Mouse (Mus musculus): ENCODE measurements around the gene Retreg1. TPM values are rescaled to one million over a fixed set of nuclear protein-coding genes. Genes with fewer than 3 reads are reported as not detected.

Gene Retreg1
- polyA plus RNA-seq, 1 experiment from 2014 or later = 44.9 TPM

- H3K79me2 ChIP-seq (ENCODE audit: inconsistent target) = peaks cover 87% of the 10 kb centered on the region
- peak overlapping the region; percentile 97 for H3K27ac ChIP-seq
- WGBS (ENCODE audit: missing documents) = 10% methylated on average over 11 of the region's 11 CpGs
- no peaks in the 10 kb centered on the region for H3K36me3 ChIP-seq (ENCODE audit: inconsistent target)
- H3K4me3 ChIP-seq (ENCODE audit: inconsistent target) = peak overlapping the region; percentile 15
These were observed 67.0 kb downstream of the Retreg1 start for GRCm38 (mm10) chr15:25909783-25910494.

- Histone ChIP-seq H3K79me2 (ENCODE audit: inconsistent target) (peaks cover 87% of the 10 kb centered on the region), H3K27ac (peak overlapping the region; percentile 97), H3K4me3 (ENCODE audit: inconsistent target) (peak overlapping the region; percentile 15), H3K36me3 (ENCODE audit: inconsistent target) (no peaks in the 10 kb centered on the region)
- WGBS (ENCODE audit: missing documents) = 6% methylated on average over 1 of the region's 1 CpGs
These were observed 67.5 kb downstream of the Retreg1 start for GRCm38 (mm10) chr15:25910495-25910865.

- Histone ChIP-seq H3K27ac (peak overlapping the region; percentile 97), H3K36me3 (ENCODE audit: inconsistent target) (no peaks in the 10 kb centered on the region), H3K4me3 (ENCODE audit: inconsistent target) (peak overlapping the region; percentile 15), H3K79me2 (ENCODE audit: inconsistent target) (peaks cover 86% of the 10 kb centered on the region)
- 19% methylated on average over 1 of the region's 1 CpGs for WGBS (ENCODE audit: missing documents)
These were observed 67.9 kb downstream of the Retreg1 start for GRCm38 (mm10) chr15:25910924-25911323.

GRCm38 (mm10) chr15:25912911-25913310 lies 69.9 kb downstream of the Retreg1 start:
- WGBS (ENCODE audit: missing documents) = 38% methylated on average over 6 of the region's 7 CpGs
- peaks cover 82% of the 10 kb centered on the region for H3K79me2 ChIP-seq (ENCODE audit: inconsistent target)
- H3K36me3 ChIP-seq (ENCODE audit: inconsistent target) = no peaks in the 10 kb centered on the region
- no peak overlapping the region for H3K4me3 ChIP-seq (ENCODE audit: inconsistent target)
- H3K27ac ChIP-seq = no peak overlapping the region

GRCm38 (mm10) chr15:25913659-25914058 lies 70.7 kb downstream of the Retreg1 start:
- Histone ChIP-seq H3K4me3 (ENCODE audit: inconsistent target) (no peak overlapping the region), H3K79me2 (ENCODE audit: inconsistent target) (peaks cover 82% of the 10 kb centered on the region), H3K27ac (no peak overlapping the region), H3K36me3 (ENCODE audit: inconsistent target) (no peaks in the 10 kb centered on the region)
- 85% methylated on average over 9 of the region's 9 CpGs for WGBS (ENCODE audit: missing documents)

- Histone ChIP-seq H3K4me3 (ENCODE audit: inconsistent target) (no peak overlapping the region), H3K36me3 (ENCODE audit: inconsistent target) (no peaks in the 10 kb centered on the region), H3K27ac (no peak overlapping the region), H3K79me2 (ENCODE audit: inconsistent target) (peaks cover 82% of the 10 kb centered on the region)
- 86% methylated on average over 4 of the region's 4 CpGs for whole genome bisulfite sequencing (ENCODE audit: missing documents)
These were observed 71.2 kb downstream of the Retreg1 start for GRCm38 (mm10) chr15:25914160-25914559.

- H3K4me3 ChIP-seq (ENCODE audit: inconsistent target) = no peak overlapping the region
- peaks cover 87% of the 10 kb centered on the region for H3K79me2 ChIP-seq (ENCODE audit: inconsistent target)
- peak overlapping the region; percentile 94 for H3K27ac ChIP-seq
- 83% methylated on average over 10 of the region's 10 CpGs for WGBS (ENCODE audit: missing documents)
- H3K36me3 ChIP-seq (ENCODE audit: inconsistent target) = no peaks in the 10 kb centered on the region
These were observed 72.0 kb downstream of the Retreg1 start for GRCm38 (mm10) chr15:25915013-25915412.

GRCm38 (mm10) chr15:25915574-25916205 lies 72.7 kb downstream of the Retreg1 start:
- 79% methylated on average over 10 of the region's 11 CpGs for WGBS (ENCODE audit: missing documents)
- H3K36me3 ChIP-seq (ENCODE audit: inconsistent target) = no peaks in the 10 kb centered on the region
- peaks cover 94% of the 10 kb centered on the region for H3K79me2 ChIP-seq (ENCODE audit: inconsistent target)
- peak overlapping the region; percentile 94 for H3K27ac ChIP-seq
- no peak overlapping the region for H3K4me3 ChIP-seq (ENCODE audit: inconsistent target)

- peak overlapping the region; percentile 94 for H3K27ac ChIP-seq
These were observed 73.3 kb downstream of the Retreg1 start for GRCm38 (mm10) chr15:25916252-25916651.

GRCm38 (mm10) chr15:25918641-25919040 lies 75.7 kb downstream of the Retreg1 start:
- WGBS (ENCODE audit: missing documents) = 97% methylated on average over 7 of the region's 7 CpGs

More at GRCm38 (mm10) chr15:25916252-25916651, 73.3 kb downstream of the Retreg1 start:
- Histone ChIP-seq H3K79me2 (ENCODE audit: inconsistent target) (peaks cover 96% of the 10 kb centered on the region), H3K4me3 (ENCODE audit: inconsistent target) (no peak overlapping the region), H3K36me3 (ENCODE audit: inconsistent target) (no peaks in the 10 kb centered on the region)
- 50% methylated on average over 2 of the region's 2 CpGs for WGBS (ENCODE audit: missing documents)

GRCm38 (mm10) chr15:25919995-25920394 lies 77.0 kb downstream of the Retreg1 start:
- Histone ChIP-seq H3K79me2 (ENCODE audit: inconsistent target) (peaks cover 96% of the 10 kb centered on the region), H3K27ac (no peak overlapping the region), H3K36me3 (ENCODE audit: inconsistent target) (no peaks in the 10 kb centered on the region), H3K4me3 (ENCODE audit: inconsistent target) (no peak overlapping the region)
- 90% methylated on average over 4 of the region's 4 CpGs for WGBS (ENCODE audit: missing documents)

More at GRCm38 (mm10) chr15:25918641-25919040, 75.7 kb downstream of the Retreg1 start:
- Histone ChIP-seq H3K36me3 (ENCODE audit: inconsistent target) (no peaks in the 10 kb centered on the region), H3K27ac (no peak overlapping the region), H3K79me2 (ENCODE audit: inconsistent target) (peaks cover 96% of the 10 kb centered on the region), H3K4me3 (ENCODE audit: inconsistent target) (no peak overlapping the region)

- H3K79me2 ChIP-seq (ENCODE audit: inconsistent target) = peaks cover 92% of the 10 kb centered on the region
- no peak overlapping the region for H3K27ac ChIP-seq
- H3K36me3 ChIP-seq (ENCODE audit: inconsistent target) = no peaks in the 10 kb centered on the region
- no peak overlapping the region for H3K4me3 ChIP-seq (ENCODE audit: inconsistent target)
- 90% methylated on average over 5 of the region's 6 CpGs for WGBS (ENCODE audit: missing documents)
These were observed 77.9 kb downstream of the Retreg1 start for GRCm38 (mm10) chr15:25920886-25921285.

- H3K79me2 ChIP-seq (ENCODE audit: inconsistent target) = peaks cover 96% of the 10 kb centered on the region
- no peak overlapping the region for H3K27ac ChIP-seq
- no peak overlapping the region for H3K4me3 ChIP-seq (ENCODE audit: inconsistent target)
- no peaks in the 10 kb centered on the region for H3K36me3 ChIP-seq (ENCODE audit: inconsistent target)
- 96% methylated on average over 2 of the region's 2 CpGs for WGBS (ENCODE audit: missing documents)
These were observed 79.0 kb downstream of the Retreg1 start for GRCm38 (mm10) chr15:25922007-25922406.

GRCm38 (mm10) chr15:25923916-25924315 lies 80.9 kb downstream of the Retreg1 start:
- Histone ChIP-seq H3K4me3 (ENCODE audit: inconsistent target) (no peak overlapping the region), H3K79me2 (ENCODE audit: inconsistent target) (peaks cover 94% of the 10 kb centered on the region), H3K36me3 (ENCODE audit: inconsistent target) (no peaks in the 10 kb centered on the region), H3K27ac (no peak overlapping the region)
- WGBS (ENCODE audit: missing documents) = 96% methylated on average over 7 of the region's 8 CpGs

GRCm38 (mm10) chr15:25926171-25926570 lies 83.2 kb downstream of the Retreg1 start:
- WGBS (ENCODE audit: missing documents) = 93% methylated on average over 3 of the region's 4 CpGs
- H3K79me2 ChIP-seq (ENCODE audit: inconsistent target) = peaks cover 94% of the 10 kb centered on the region
- H3K27ac ChIP-seq = no peak overlapping the region
- no peak overlapping the region for H3K4me3 ChIP-seq (ENCODE audit: inconsistent target)
- no peaks in the 10 kb centered on the region for H3K36me3 ChIP-seq (ENCODE audit: inconsistent target)

Data from macrophage (primary cell).